20 mouse cellular contexts compared by ENCODE assay signal in the genomic region with DNA sequence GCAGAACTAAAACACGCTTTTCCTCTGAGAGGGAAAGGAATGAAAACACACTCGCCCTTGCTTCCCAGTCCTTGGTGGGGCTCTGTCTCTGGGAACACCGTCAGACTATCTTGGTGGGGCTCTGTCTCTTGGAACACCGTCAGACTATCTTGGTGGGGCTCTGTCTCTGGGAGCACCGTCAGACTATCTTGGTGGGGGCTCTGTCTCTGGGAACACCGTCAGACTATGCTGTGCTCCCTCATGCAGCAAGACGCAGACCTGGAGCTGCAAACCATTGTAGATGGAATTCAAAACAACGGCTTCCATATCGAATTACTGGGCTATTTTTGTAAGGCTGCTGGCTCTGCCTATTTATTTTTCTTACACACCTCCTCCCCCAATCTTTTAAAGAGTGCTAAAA. TPM values are rescaled to one million over a fixed set of nuclear protein-coding genes. Genes with fewer than 3 reads are reported as not detected.
DNase-seq lines count a peak whose midpoint lies in the region; ATAC-seq and TF ChIP-seq lines count a peak whose summit lies in the region.
"Had no signal": no experiment of that assay in that cellular context is flagged by ENCODE, and none has a peak within 500 bp of the region (broad histone marks: within the 10 kb centered on the region; RNA-seq: fewer than 3 reads in every experiment).

No protein-coding gene starts in this region.

- 0 out of 2 replicates have a peak overlapping the region, but pooled peaks have one; percentile 28 for H3K4me2 ChIP-seq in heart, embryonic 12.5 days
- H3K4me2 ChIP-seq in intestine, embryonic 14.5 days (ENCODE audit: low read length): 0 out of 2 replicates have a peak overlapping the region, but pooled peaks have one; percentile 23
- H3K4me2 ChIP-seq in intestine, postnatal 0 days (replicated peaks; ENCODE audit: low read depth): no peak overlapping the region; the same call in 1 of the 2 replicates
- peak overlapping the region; percentile 35; the same call in 1 of the 2 replicates for H3K4me2 ChIP-seq in embryonic facial prominence, embryonic 14.5 days (ENCODE audit: low read depth, low read length)
- H3K4me2 ChIP-seq: hindbrain, embryonic 13.5 days; limb, embryonic 15.5 days; liver, embryonic 15.5 days; midbrain, embryonic 12.5 days; neural tube, embryonic 12.5 days had no signal

- no peak overlapping the region for H3K9ac ChIP-seq in heart, embryonic 12.5 days
- no peak overlapping the region for H3K9ac ChIP-seq in intestine, embryonic 14.5 days (ENCODE audit: low read length)
- no peak overlapping the region for H3K9ac ChIP-seq in intestine, postnatal 0 days (ENCODE audit: low read depth, low read length)
- no peak overlapping the region for H3K9ac ChIP-seq in embryonic facial prominence, embryonic 14.5 days (ENCODE audit: low read depth, low read length)
- H3K9ac ChIP-seq: forebrain, postnatal 0 days; hindbrain, embryonic 13.5 days; limb, embryonic 15.5 days; liver, embryonic 15.5 days; midbrain, embryonic 12.5 days; neural tube, embryonic 12.5 days had no signal

- H3K36me3 ChIP-seq in heart, embryonic 12.5 days: no peaks in the 10 kb centered on the region
- H3K36me3 ChIP-seq in intestine, embryonic 14.5 days (ENCODE audit: control insufficient read depth, insufficient read depth, low read length): no peaks in the 10 kb centered on the region
- H3K36me3 ChIP-seq in intestine, postnatal 0 days (ENCODE audit: control insufficient read depth, insufficient read depth): no peaks in the 10 kb centered on the region
- H3K36me3 ChIP-seq in embryonic facial prominence, embryonic 14.5 days (ENCODE audit: control insufficient read depth, insufficient read depth, low read length): no peaks in the 10 kb centered on the region
- H3K36me3 ChIP-seq: forebrain, embryonic 10.5 days; hindbrain, embryonic 13.5 days; limb, embryonic 15.5 days; liver, embryonic 15.5 days; midbrain, embryonic 12.5 days; neural tube, embryonic 12.5 days had no signal

- no peak for DNase-seq in heart, postnatal 4 days
- DNase-seq in intestine, embryonic 14.5 days (ENCODE audit: low spot score): no peak
- DNase-seq in brain, embryonic 14.5 days (ENCODE audit: low read depth): peak; percentile 6
- peak; percentile 51 for DNase-seq in embryonic facial prominence, embryonic 14.5 days (ENCODE audit: low spot score)
- DNase-seq in testis, postnatal 14 days (ENCODE audit: low spot score): no peak
- DNase-seq in ovary, postnatal 36 days (ENCODE audit: low spot score): no peak
- DNase-seq: cerebellum, adult 2 months; cerebellum, postnatal 36 days; forebrain, postnatal 0 days; kidney, adult 18-20 months; thymus, adult 2 months had no signal

- 37% methylated on average over 9 of the region's 9 CpGs for WGBS in heart, embryonic 12.5 days
- WGBS in intestine, embryonic 14.5 days: 39% methylated on average over 9 of the region's 9 CpGs
- WGBS in intestine, postnatal 0 days: 44% methylated on average over 9 of the region's 9 CpGs
- WGBS in embryonic facial prominence, embryonic 14.5 days: 22% methylated on average over 9 of the region's 9 CpGs

- TF ChIP-seq CTCF in intestine, postnatal 0 days (IDR thresholded peaks at IDR 0.05; ENCODE audit: low read depth): no peak
- TF ChIP-seq CTCF in brain, embryonic 14.5 days (IDR thresholded peaks at IDR 0.05; ENCODE audit: borderline replicate concordance, extremely low read depth, insufficient read depth, insufficient read length): no peak

- H3K9me3 ChIP-seq in heart, embryonic 12.5 days (replicated peaks): no peaks in the 10 kb centered on the region
- no peaks in the 10 kb centered on the region for H3K9me3 ChIP-seq in intestine, embryonic 14.5 days (ENCODE audit: control insufficient read depth, low read length)
- no peaks in the 10 kb centered on the region for H3K9me3 ChIP-seq in intestine, postnatal 0 days (ENCODE audit: control insufficient read depth)
- H3K9me3 ChIP-seq in embryonic facial prominence, embryonic 14.5 days (ENCODE audit: control insufficient read depth, low read length): no peaks in the 10 kb centered on the region
- H3K9me3 ChIP-seq: forebrain, embryonic 10.5 days; hindbrain, embryonic 13.5 days; limb, embryonic 15.5 days; liver, embryonic 15.5 days; midbrain, embryonic 12.5 days; neural tube, embryonic 12.5 days had no signal

- TF ChIP-seq POLR2A in brain, embryonic 14.5 days (IDR thresholded peaks at IDR 0.05; ENCODE audit: borderline replicate concordance, extremely low read depth, insufficient read depth, insufficient read length, poor library complexity, severe bottlenecking): no peak

- no peak overlapping the region for H3K4me3 ChIP-seq in heart, embryonic 12.5 days
- no peak overlapping the region for H3K4me3 ChIP-seq in intestine, embryonic 14.5 days (ENCODE audit: low read depth, low read length)
- H3K4me3 ChIP-seq in intestine, postnatal 0 days (ENCODE audit: low read depth, low read length): no peak overlapping the region
- H3K4me3 ChIP-seq in embryonic facial prominence, embryonic 14.5 days (ENCODE audit: low read depth, low read length): no peak overlapping the region
- H3K4me3 ChIP-seq: forebrain, embryonic 10.5 days; hindbrain, embryonic 13.5 days; limb, embryonic 15.5 days; liver, embryonic 15.5 days; midbrain, embryonic 12.5 days; neural tube, embryonic 12.5 days had no signal

- no peak overlapping the region for H3K27ac ChIP-seq in heart, embryonic 12.5 days (ENCODE audit: poor library complexity, severe bottlenecking)
- H3K27ac ChIP-seq in intestine, embryonic 14.5 days (ENCODE audit: low read depth): no peak overlapping the region
- H3K27ac ChIP-seq in intestine, postnatal 0 days (ENCODE audit: low read depth, low read length): no peak overlapping the region
- no peak overlapping the region for H3K27ac ChIP-seq in embryonic facial prominence, embryonic 14.5 days (replicated peaks; ENCODE audit: low read depth, low read length)
- H3K27ac ChIP-seq: forebrain, embryonic 10.5 days; hindbrain, embryonic 13.5 days; limb, embryonic 15.5 days; liver, embryonic 15.5 days; midbrain, embryonic 12.5 days; neural tube, embryonic 12.5 days had no signal

- peaks cover 20% of the 10 kb centered on the region for H3K4me1 ChIP-seq in heart, embryonic 12.5 days (replicated peaks)
- peaks cover 5% of the 10 kb centered on the region; the same call in 1 of the 2 replicates for H3K4me1 ChIP-seq in intestine, embryonic 14.5 days (replicated peaks; ENCODE audit: control insufficient read depth, insufficient read depth, low read length)
- no peaks in the 10 kb centered on the region for H3K4me1 ChIP-seq in intestine, postnatal 0 days (replicated peaks; ENCODE audit: control insufficient read depth, insufficient read depth, low read length)
- H3K4me1 ChIP-seq in embryonic facial prominence, embryonic 14.5 days (ENCODE audit: control insufficient read depth, insufficient read depth, low read length): peaks cover 4% of the 10 kb centered on the region; the same call in 1 of the 2 replicates
- H3K4me1 ChIP-seq: hindbrain, embryonic 13.5 days; liver, embryonic 15.5 days; midbrain, embryonic 12.5 days; neural tube, embryonic 12.5 days had no signal

- no peaks in the 10 kb centered on the region; the same call in 1 of the 2 replicates for H3K27me3 ChIP-seq in heart, embryonic 12.5 days (replicated peaks)
- no peaks in the 10 kb centered on the region for H3K27me3 ChIP-seq in intestine, embryonic 14.5 days (replicated peaks; ENCODE audit: control insufficient read depth, insufficient read depth, low read length)
- no peaks in the 10 kb centered on the region for H3K27me3 ChIP-seq in intestine, postnatal 0 days (replicated peaks; ENCODE audit: control insufficient read depth, insufficient read depth, low read length)
- no peaks in the 10 kb centered on the region for H3K27me3 ChIP-seq in embryonic facial prominence, embryonic 14.5 days (replicated peaks; ENCODE audit: control insufficient read depth, insufficient read depth, low read length)
- H3K27me3 ChIP-seq: hindbrain, embryonic 13.5 days; limb, embryonic 15.5 days; liver, embryonic 15.5 days; midbrain, embryonic 12.5 days; neural tube, embryonic 12.5 days had no signal

- ATAC-seq in heart, embryonic 12.5 days (ENCODE audit: insufficient number of reproducible peaks, low FRiP score): no peak
- ATAC-seq in intestine, embryonic 14.5 days (replicated peaks; ENCODE audit: low FRiP score, low TSS enrichment, low read depth): no peak
- ATAC-seq in intestine, postnatal 0 days: no peak
- no peak for ATAC-seq in embryonic facial prominence, embryonic 14.5 days (ENCODE audit: low read depth)
- ATAC-seq: forebrain, postnatal 0 days; lung, postnatal 0 days had no signal

RNA-seq across cellular contexts. Expression of a gene that starts 20.9 kb away (rescaled TPM):
- polyA plus RNA-seq in heart, embryonic 12.5 days (2016; fragmentation: Nextera tagmentation; extraction: Ambion mirVana): 0.04 and 0.05 TPM in 2 replicates
- total RNA-seq in heart, postnatal 4 days (2021): 1 to 10 TPM in 1 of 2 experiments, under 1 TPM in 1; 0.97 to 1.0 TPM
- 0.16 and 0.20 TPM in 2 replicates for polyA plus RNA-seq in intestine, embryonic 14.5 days (2014; fragmentation: Nextera tagmentation; extraction: Ambion mirVana)
- 2.3 and 3.0 TPM in 2 replicates for polyA plus RNA-seq in intestine, postnatal 0 days (2015; fragmentation: Nextera tagmentation; extraction: Ambion mirVana)
- polyA plus RNA-seq in brain, embryonic 14.5 days (2012; rRNA removed): 0.26 and 0.38 TPM in 2 replicates
- 1.9 and 2.3 TPM in 2 replicates for polyA plus RNA-seq in embryonic facial prominence, embryonic 14.5 days (2014; fragmentation: Nextera tagmentation; extraction: Ambion mirVana)
- polyA plus RNA-seq: forebrain, embryonic 10.5 days; hindbrain, embryonic 13.5 days; neural tube, embryonic 12.5 days had no signal

Comparison
In these comparisons a context has a peak if more than half of its experiments do, and no peak if none do; other contexts are left out.
1. DNase-seq: peak in brain, embryonic 14.5 days (single experiment) and embryonic facial prominence, embryonic 14.5 days (single experiment); none in heart, postnatal 4 days (single experiment), intestine, embryonic 14.5 days (single experiment), testis, postnatal 14 days (single experiment) and ovary, postnatal 36 days (single experiment).